Mouse (Mus musculus): ENCODE data around the gene Rab13. TPM values are rescaled to one million over a fixed set of nuclear protein-coding genes. Genes with fewer than 3 reads are reported as not detected.
A peak's percentile ranks its signal among the peaks of the same experiment; 100 is the strongest.

Rab13 gene
- polyA plus RNA-seq, 1 experiment = 10.2 TPM

GRCm38 (mm10) chr3:90265932-90266741 is 52.6 kb downstream of the Rab13 start:
- Histone ChIP-seq H3K27me3 (ENCODE audit: control insufficient read depth, insufficient read depth, low read length) (no peaks in the 10 kb centered on the region), H3K4me1 (ENCODE audit: control insufficient read depth, insufficient read depth, low read length) (peaks cover 13% of the 10 kb centered on the region), H3K27ac (ENCODE audit: insufficient read depth, low read length) (peak overlapping the region; percentile 100), H3K4me3 (replicated peaks; ENCODE audit: insufficient read depth, low read depth, low read length) (peak overlapping the region; percentile 95)
- WGBS = 18% methylated on average over 16 of the region's 16 CpGs
- TF ChIP-seq POLR2A (IDR thresholded peaks at IDR 0.05; ENCODE audit: borderline replicate concordance, insufficient read depth, low read length) (peak; percentile 21; the same call in 1 of the 2 replicates), CTCF (IDR thresholded peaks at IDR 0.05; ENCODE audit: borderline replicate concordance, insufficient read depth, low read depth, low read length) (no peak)
- peak; percentile 54 to 82 for DNase-seq

GRCm38 (mm10) chr3:90266901-90267775 is 53.6 kb downstream of the Rab13 start:
- H3K27ac ChIP-seq (ENCODE audit: insufficient read depth, low read length) = no peak overlapping the region
- WGBS = 91% methylated on average over 20 of the region's 20 CpGs
- no peaks in the 10 kb centered on the region for H3K27me3 ChIP-seq (ENCODE audit: control insufficient read depth, insufficient read depth, low read length)
- H3K4me1 ChIP-seq (ENCODE audit: control insufficient read depth, insufficient read depth, low read length) = peaks cover 15% of the 10 kb centered on the region
- TF ChIP-seq POLR2A (IDR thresholded peaks at IDR 0.05; ENCODE audit: borderline replicate concordance, insufficient read depth, low read length) = no peak
- no peak for TF ChIP-seq CTCF (IDR thresholded peaks at IDR 0.05; ENCODE audit: borderline replicate concordance, insufficient read depth, low read depth, low read length)
- H3K4me3 ChIP-seq (replicated peaks; ENCODE audit: insufficient read depth, low read depth, low read length) = no peak overlapping the region
- DNase-seq = no peak

GRCm38 (mm10) chr3:90268190-90268589 is 54.7 kb downstream of the Rab13 start:
- 94% methylated on average over 11 of the region's 11 CpGs for WGBS
- no peak for TF ChIP-seq POLR2A (IDR thresholded peaks at IDR 0.05; ENCODE audit: borderline replicate concordance, insufficient read depth, low read length)
- TF ChIP-seq CTCF (IDR thresholded peaks at IDR 0.05; ENCODE audit: borderline replicate concordance, insufficient read depth, low read depth, low read length) = no peak
- Histone ChIP-seq H3K27ac (ENCODE audit: insufficient read depth, low read length) (no peak overlapping the region), H3K27me3 (ENCODE audit: control insufficient read depth, insufficient read depth, low read length) (no peaks in the 10 kb centered on the region), H3K4me3 (replicated peaks; ENCODE audit: insufficient read depth, low read depth, low read length) (no peak overlapping the region), H3K4me1 (ENCODE audit: control insufficient read depth, insufficient read depth, low read length) (peaks cover 22% of the 10 kb centered on the region)
- DNase-seq = no peak

- Histone ChIP-seq H3K27me3 (ENCODE audit: control insufficient read depth, insufficient read depth, low read length) (no peaks in the 10 kb centered on the region), H3K27ac (ENCODE audit: insufficient read depth, low read length) (no peak overlapping the region), H3K4me3 (replicated peaks; ENCODE audit: insufficient read depth, low read depth, low read length) (no peak overlapping the region), H3K4me1 (ENCODE audit: control insufficient read depth, insufficient read depth, low read length) (peaks cover 22% of the 10 kb centered on the region)
- 86% methylated on average over 16 of the region's 16 CpGs for WGBS
- peak in 1 of 2 experiments; percentile 14 for DNase-seq
- no peak for TF ChIP-seq POLR2A (IDR thresholded peaks at IDR 0.05; ENCODE audit: borderline replicate concordance, insufficient read depth, low read length)
- TF ChIP-seq CTCF (IDR thresholded peaks at IDR 0.05; ENCODE audit: borderline replicate concordance, insufficient read depth, low read depth, low read length) = no peak
Measured at GRCm38 (mm10) chr3:90268971-90269370, 55.5 kb downstream of the Rab13 start.

GRCm38 (mm10) chr3:90270784-90271183 is 57.3 kb downstream of the Rab13 start:
- DNase-seq = peak in 1 of 2 experiments; percentile 5
- no peak overlapping the region for H3K4me3 ChIP-seq (replicated peaks; ENCODE audit: insufficient read depth, low read depth, low read length)
- 91% methylated on average over 8 of the region's 8 CpGs for WGBS
- H3K27ac ChIP-seq (ENCODE audit: insufficient read depth, low read length) = no peak overlapping the region
- TF ChIP-seq CTCF (IDR thresholded peaks at IDR 0.05; ENCODE audit: borderline replicate concordance, insufficient read depth, low read depth, low read length) (no peak), POLR2A (IDR thresholded peaks at IDR 0.05; ENCODE audit: borderline replicate concordance, insufficient read depth, low read length) (no peak)
- no peaks in the 10 kb centered on the region for H3K27me3 ChIP-seq (ENCODE audit: control insufficient read depth, insufficient read depth, low read length)
- H3K4me1 ChIP-seq (ENCODE audit: control insufficient read depth, insufficient read depth, low read length) = peaks cover 28% of the 10 kb centered on the region

GRCm38 (mm10) chr3:90272170-90272569 is 58.7 kb downstream of the Rab13 start:
- H3K4me1 ChIP-seq (ENCODE audit: control insufficient read depth, insufficient read depth, low read length) = peaks cover 30% of the 10 kb centered on the region
- 71% methylated on average over 9 of the region's 9 CpGs for WGBS
- TF ChIP-seq CTCF (IDR thresholded peaks at IDR 0.05; ENCODE audit: borderline replicate concordance, insufficient read depth, low read depth, low read length) = no peak
- no peak for TF ChIP-seq POLR2A (IDR thresholded peaks at IDR 0.05; ENCODE audit: borderline replicate concordance, insufficient read depth, low read length)
- no peak for DNase-seq
- no peak overlapping the region for H3K27ac ChIP-seq (ENCODE audit: insufficient read depth, low read length)
- H3K4me3 ChIP-seq (replicated peaks; ENCODE audit: insufficient read depth, low read depth, low read length) = no peak overlapping the region
- H3K27me3 ChIP-seq (ENCODE audit: control insufficient read depth, insufficient read depth, low read length) = no peaks in the 10 kb centered on the region

GRCm38 (mm10) chr3:90273855-90274254 is 60.4 kb downstream of the Rab13 start:
- Histone ChIP-seq H3K27me3 (ENCODE audit: control insufficient read depth, insufficient read depth, low read length) (no peaks in the 10 kb centered on the region), H3K4me3 (replicated peaks; ENCODE audit: insufficient read depth, low read depth, low read length) (no peak overlapping the region), H3K27ac (ENCODE audit: insufficient read depth, low read length) (no peak overlapping the region), H3K4me1 (ENCODE audit: control insufficient read depth, insufficient read depth, low read length) (peaks cover 43% of the 10 kb centered on the region)
- 92% methylated on average over 22 of the region's 22 CpGs for WGBS
- peak in 1 of 2 experiments; percentile 28 for DNase-seq
- TF ChIP-seq POLR2A (IDR thresholded peaks at IDR 0.05; ENCODE audit: borderline replicate concordance, insufficient read depth, low read length) (no peak), CTCF (IDR thresholded peaks at IDR 0.05; ENCODE audit: borderline replicate concordance, insufficient read depth, low read depth, low read length) (no peak)
